Mouse (Mus musculus): ENCODE data around the gene Atg101.

GRCm38 (mm10) chr15:101248029-101248710, 35.9 kb upstream of the Atg101 start:
- TF ChIP-seq CTCF (IDR thresholded peaks at IDR 0.05; ENCODE audit: control insufficient read depth, insufficient read depth, insufficient read length) (no peak), USF1 (IDR thresholded peaks at IDR 0.05; ENCODE audit: low read depth) (no peak), MAX (IDR thresholded peaks at IDR 0.05) (no peak)
